In the genomic region with DNA sequence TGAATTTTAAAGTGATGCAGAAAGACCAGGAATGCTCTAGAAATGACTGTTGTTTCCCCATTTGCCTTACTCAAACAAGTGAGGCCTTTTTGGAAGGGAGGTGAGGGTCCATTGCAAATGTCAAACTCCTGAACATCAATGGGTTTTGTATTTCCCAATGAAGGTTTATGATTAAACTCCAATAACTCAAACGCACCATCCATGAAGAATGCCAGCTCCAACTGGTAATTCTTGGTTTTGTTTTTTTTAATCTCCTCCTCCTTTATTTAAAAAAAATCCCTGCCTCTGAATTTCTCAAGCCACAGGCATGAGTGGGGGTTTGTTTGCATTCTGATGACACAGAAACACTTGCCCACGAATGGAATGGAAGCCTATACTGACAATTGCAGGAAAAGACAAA, we compare ENCODE assay signal across 22 mouse cellular contexts.
DNase-seq lines count a peak whose midpoint lies in the region; ATAC-seq and TF ChIP-seq lines count a peak whose summit lies in the region.
"Had no signal": no experiment of that assay in that cellular context is flagged by ENCODE, and none has a peak within 500 bp of the region (broad histone marks: within the 10 kb centered on the region; RNA-seq: fewer than 3 reads in every experiment).

No protein-coding gene starts in this region.

- H3K9ac ChIP-seq in kidney, embryonic 15.5 days: no peak overlapping the region
- no peak overlapping the region for H3K9ac ChIP-seq in kidney, embryonic 16.5 days (replicated peaks; ENCODE audit: low read length)

- no peaks in the 10 kb centered on the region for H3K9me3 ChIP-seq in kidney, embryonic 15.5 days (replicated peaks)
- H3K9me3 ChIP-seq in kidney, embryonic 16.5 days (ENCODE audit: low read length): no peaks in the 10 kb centered on the region
- H3K9me3 ChIP-seq: G1E had no signal

- no peak overlapping the region for H3K4me2 ChIP-seq in kidney, embryonic 15.5 days
- no peak overlapping the region for H3K4me2 ChIP-seq in kidney, embryonic 16.5 days (replicated peaks; ENCODE audit: low read depth, low read length)

- ATAC-seq in kidney, embryonic 15.5 days (replicated peaks; ENCODE audit: low FRiP score): no peak
- no peak for ATAC-seq in kidney, embryonic 16.5 days (ENCODE audit: low FRiP score, low TSS enrichment)
- ATAC-seq: activated CD4-positive, CD25-positive, alpha-beta regulatory T cell, adult 4 months; CD4-positive, CD25-positive, alpha-beta regulatory T cell, adult 4 months; Patski had no signal

- H3K27ac ChIP-seq in kidney, adult 2 months (ENCODE audit: insufficient read depth, low read depth, low read length): peak overlapping the region; percentile 66
- 0 out of 2 replicates have a peak overlapping the region, but pooled peaks have one; percentile 51 for H3K27ac ChIP-seq in kidney, embryonic 15.5 days
- H3K27ac ChIP-seq in kidney, embryonic 16.5 days (ENCODE audit: low read length): peak overlapping the region; percentile 53

- peak; percentile 67 for DNase-seq in kidney, adult 2 months
- DNase-seq in kidney, adult 18-20 months: no peak
- DNase-seq in kidney, adult 9 months: peak; percentile 72
- no peak for DNase-seq in kidney, adult 11 months
- DNase-seq in kidney, postnatal 36 days: no peak
- no peak for DNase-seq in kidney, adult 8-10 months
- DNase-seq: adrenal gland, adult 2 months; adrenal gland, adult 8-10 months; adrenal gland, postnatal 10 days; adrenal gland, postnatal 14 days; adrenal gland, postnatal 25 days; adrenal gland, postnatal 36 days; B cell, adult 2 months; cerebellum, adult 11 months; cerebellum, adult 11-12 months had no signal

- no peaks in the 10 kb centered on the region for H3K27me3 ChIP-seq in kidney, adult 2 months (replicated peaks; ENCODE audit: control insufficient read depth, insufficient read depth, low read length)
- H3K27me3 ChIP-seq in kidney, embryonic 15.5 days: no peaks in the 10 kb centered on the region
- no peaks in the 10 kb centered on the region for H3K27me3 ChIP-seq in kidney, embryonic 16.5 days (ENCODE audit: insufficient read depth, low read length)
- H3K27me3 ChIP-seq: CH12.LX, Patski had no signal

- H3K36me3 ChIP-seq in kidney, adult 2 months (ENCODE audit: control insufficient read depth, insufficient read depth, low read length): no peaks in the 10 kb centered on the region
- no peaks in the 10 kb centered on the region for H3K36me3 ChIP-seq in kidney, embryonic 15.5 days
- H3K36me3 ChIP-seq in kidney, embryonic 16.5 days (ENCODE audit: insufficient read depth, low read length): no peaks in the 10 kb centered on the region
- H3K36me3 ChIP-seq: G1E had no signal

- no peak overlapping the region for H3K4me3 ChIP-seq in kidney, adult 2 months (ENCODE audit: insufficient read depth, low read depth, low read length)
- H3K4me3 ChIP-seq in kidney, embryonic 15.5 days (replicated peaks): no peak overlapping the region
- H3K4me3 ChIP-seq in kidney, embryonic 16.5 days (ENCODE audit: low read length): no peak overlapping the region

- H3K4me1 ChIP-seq in kidney, adult 2 months (ENCODE audit: control insufficient read depth, insufficient read depth, low read length): peaks cover 18% of the 10 kb centered on the region
- peaks cover 23% of the 10 kb centered on the region for H3K4me1 ChIP-seq in kidney, embryonic 15.5 days
- H3K4me1 ChIP-seq in kidney, embryonic 16.5 days (ENCODE audit: insufficient read depth, low read length): peaks cover 25% of the 10 kb centered on the region

- TF ChIP-seq POLR2A in kidney, adult 2 months (IDR thresholded peaks at IDR 0.05; ENCODE audit: low read depth, low read length): no peak

- no peak for TF ChIP-seq CTCF in kidney, adult 2 months (conservative IDR thresholded peaks at IDR 0.05; ENCODE audit: insufficient read depth, insufficient read length, low read depth, low read length)

- WGBS in kidney, adult 2 months: 46% methylated on average over 2 of the region's 2 CpGs
- 63% methylated on average over 2 of the region's 2 CpGs for WGBS in kidney, embryonic 15.5 days
- 67% methylated on average over 2 of the region's 2 CpGs for WGBS in kidney, embryonic 16.5 days

Comparison
In these comparisons a context has a peak if more than half of its experiments do, and no peak if none do; other contexts are left out.
1. DNase-seq: peak in kidney, adult 2 months (single experiment) and kidney, adult 9 months (single experiment); none in kidney, adult 18-20 months (single experiment), kidney, adult 11 months (single experiment), kidney, postnatal 36 days (0 of 2) and kidney, adult 8-10 months (0 of 2).
2. Peak in every context shown above with its lines, with median percentiles within 50 percentile points of each other: H3K27ac ChIP-seq.